Comparison of ENCODE assay signal across 20 mouse cellular contexts in the genomic region with DNA sequence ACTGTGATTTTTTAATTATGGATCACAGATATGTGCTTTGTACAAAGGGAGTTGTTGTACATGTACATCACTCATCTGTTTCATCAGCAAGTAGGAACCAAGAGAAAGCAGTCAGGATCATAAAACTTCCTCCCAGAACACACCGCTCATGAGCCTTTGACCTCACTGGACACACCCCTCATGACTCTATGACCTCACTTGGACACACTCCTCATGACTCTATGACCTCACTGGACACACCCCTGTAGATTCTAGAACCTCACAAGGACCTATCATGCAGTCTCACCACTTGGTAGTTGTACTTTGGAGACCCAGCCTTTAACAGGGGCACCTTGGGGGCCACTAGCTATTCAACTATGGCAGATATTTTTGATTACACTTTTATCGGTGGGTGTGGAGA.
"Had no signal": no experiment of that assay in that cellular context is flagged by ENCODE, and none has a peak within 500 bp of the region (broad histone marks: within the 10 kb centered on the region; RNA-seq: fewer than 3 reads in every experiment).

No protein-coding gene starts in this region.

- H3K27ac ChIP-seq: kidney, postnatal 0 days; layer of hippocampus, adult 2 months; limb, embryonic 10.5 days; limb, embryonic 13.5 days; liver, embryonic 13.5 days; lung, embryonic 15.5 days; stomach, embryonic 15.5 days had no signal

- H3K27me3 ChIP-seq: limb, embryonic 13.5 days; liver, embryonic 13.5 days; lung, embryonic 15.5 days; stomach, embryonic 15.5 days had no signal

- DNase-seq: kidney, adult 18-20 months; kidney, adult 9 months; kidney, postnatal 25 days; layer of hippocampus, adult 9-11 months; liver; liver, embryonic 13.5 days; lung, postnatal 14 days; lung, postnatal 4 days; midbrain, embryonic 14.5 days; right cerebral cortex, adult 18-20 months; right cerebral cortex, postnatal 14 days; right cerebral cortex, postnatal 4 days; thymus, postnatal 25 days had no signal

- H3K9me3 ChIP-seq: limb, embryonic 10.5 days; limb, embryonic 13.5 days; liver, embryonic 13.5 days; lung, embryonic 15.5 days; stomach, embryonic 15.5 days had no signal

- H3K4me3 ChIP-seq: layer of hippocampus, adult 2 months; limb, embryonic 10.5 days; limb, embryonic 13.5 days; liver, embryonic 13.5 days; lung, embryonic 15.5 days; stomach, embryonic 15.5 days had no signal

- H3K36me3 ChIP-seq: stomach, embryonic 15.5 days had no signal

- H3K4me2 ChIP-seq: limb, embryonic 13.5 days; liver, embryonic 13.5 days; lung, embryonic 15.5 days; midbrain, embryonic 11.5 days; stomach, embryonic 15.5 days had no signal

- H3K4me1 ChIP-seq: limb, embryonic 10.5 days had no signal

- H3K9ac ChIP-seq: limb, embryonic 13.5 days; liver, embryonic 13.5 days; lung, embryonic 15.5 days; stomach, embryonic 15.5 days had no signal
